ENCODE assay signal across 9 mouse cellular contexts in genomic region chr17:31806025-31806424, GRCm38 (mm10). TPM values are rescaled to one million over a fixed set of nuclear protein-coding genes. Genes with fewer than 3 reads are reported as not detected.
DNase-seq lines count a peak whose midpoint lies in the region; ATAC-seq lines count a peak whose summit lies in the region.
"Had no signal": no experiment of that assay in that cellular context is flagged by ENCODE, and none has a peak within 500 bp of the region (broad histone marks: within the 10 kb centered on the region; RNA-seq: fewer than 3 reads in every experiment).

No protein-coding gene starts in this region.

- H3K4me2 ChIP-seq in heart, embryonic 16.5 days (ENCODE audit: low read depth, low read length): no peak overlapping the region
- H3K4me2 ChIP-seq in kidney, embryonic 16.5 days (replicated peaks; ENCODE audit: low read depth, low read length): no peak overlapping the region

- no peaks in the 10 kb centered on the region for H3K9me3 ChIP-seq in heart, embryonic 16.5 days (replicated peaks; ENCODE audit: control insufficient read depth, low read length)
- no peaks in the 10 kb centered on the region for H3K9me3 ChIP-seq in heart, embryonic 10.5 days
- no peaks in the 10 kb centered on the region for H3K9me3 ChIP-seq in embryonic facial prominence, embryonic 10.5 days
- H3K9me3 ChIP-seq in kidney, embryonic 16.5 days (ENCODE audit: low read length): no peaks in the 10 kb centered on the region

- H3K27ac ChIP-seq in heart, embryonic 16.5 days (ENCODE audit: low read length): 0 out of 2 replicates have a peak overlapping the region, but pooled peaks have one; percentile 16
- H3K27ac ChIP-seq in heart, embryonic 10.5 days: no peak overlapping the region
- H3K27ac ChIP-seq in embryonic facial prominence, embryonic 10.5 days (replicated peaks): peak overlapping the region; percentile 65
- peak overlapping the region; percentile 61; the same call in 1 of the 2 replicates for H3K27ac ChIP-seq in kidney, embryonic 16.5 days (ENCODE audit: low read length)

- H3K4me3 ChIP-seq in heart, embryonic 16.5 days (ENCODE audit: low read length): no peak overlapping the region
- H3K4me3 ChIP-seq in heart, embryonic 10.5 days: no peak overlapping the region
- H3K4me3 ChIP-seq in embryonic facial prominence, embryonic 10.5 days: no peak overlapping the region
- no peak overlapping the region for H3K4me3 ChIP-seq in kidney, embryonic 16.5 days (ENCODE audit: low read length)

- no peak for DNase-seq in heart, embryonic 10.5 days (ENCODE audit: low spot score)
- DNase-seq in 3T3-L1 (ENCODE audit: low read depth, low spot score): peak; percentile 34
- DNase-seq in embryonic facial prominence, embryonic 10.5 days (ENCODE audit: low spot score): no peak
- DNase-seq in left cerebral cortex, adult 9 months (ENCODE audit: low spot score in 2 of 2): no peak
- DNase-seq in cerebellum, adult 11 months: no peak

- no peak overlapping the region for H3K9ac ChIP-seq in heart, embryonic 16.5 days (ENCODE audit: low read length)
- H3K9ac ChIP-seq in kidney, embryonic 16.5 days (replicated peaks; ENCODE audit: low read length): no peak overlapping the region

- 0 out of 2 replicates have a peak, but pooled peaks have one; percentile 12 for ATAC-seq in heart, embryonic 16.5 days (replicated peaks; ENCODE audit: extremely low read depth, insufficient read depth, low FRiP score)
- no peak for ATAC-seq in kidney, embryonic 16.5 days (ENCODE audit: low FRiP score, low TSS enrichment)
- no peak for ATAC-seq in megakaryocyte-erythroid progenitor cell, adult 5-6 weeks (replicated peaks; ENCODE audit: low FRiP score, low TSS enrichment, poor library complexity, severe bottlenecking)

- peaks cover 13% of the 10 kb centered on the region for H3K4me1 ChIP-seq in heart, embryonic 16.5 days (ENCODE audit: control insufficient read depth, insufficient read depth, low read length)
- H3K4me1 ChIP-seq in heart, embryonic 10.5 days: peaks cover 26% of the 10 kb centered on the region
- H3K4me1 ChIP-seq in embryonic facial prominence, embryonic 10.5 days: peaks cover 54% of the 10 kb centered on the region
- 0 out of 2 replicates have a peak, but pooled peaks cover 6% of the 10 kb centered on the region for H3K4me1 ChIP-seq in kidney, embryonic 16.5 days (ENCODE audit: insufficient read depth, low read length)

- no peaks in the 10 kb centered on the region for H3K27me3 ChIP-seq in heart, embryonic 16.5 days (ENCODE audit: control insufficient read depth, insufficient read depth, low read length)
- 0 out of 2 replicates have a peak, but pooled peaks cover 6% of the 10 kb centered on the region for H3K27me3 ChIP-seq in heart, embryonic 10.5 days (ENCODE audit: insufficient read depth, poor library complexity, severe bottlenecking)
- H3K27me3 ChIP-seq in embryonic facial prominence, embryonic 10.5 days (replicated peaks; ENCODE audit: low read depth, poor library complexity, severe bottlenecking): 0 out of 2 replicates have a peak, but pooled peaks cover 5% of the 10 kb centered on the region
- H3K27me3 ChIP-seq in kidney, embryonic 16.5 days (ENCODE audit: insufficient read depth, low read length): no peaks in the 10 kb centered on the region
- H3K27me3 ChIP-seq: CH12.LX had no signal

- H3K36me3 ChIP-seq in heart, embryonic 16.5 days (ENCODE audit: control insufficient read depth, insufficient read depth): no peaks in the 10 kb centered on the region
- H3K36me3 ChIP-seq in heart, embryonic 10.5 days: no peaks in the 10 kb centered on the region
- no peaks in the 10 kb centered on the region for H3K36me3 ChIP-seq in embryonic facial prominence, embryonic 10.5 days (replicated peaks)
- no peaks in the 10 kb centered on the region for H3K36me3 ChIP-seq in kidney, embryonic 16.5 days (ENCODE audit: insufficient read depth, low read length)

- WGBS in heart, embryonic 16.5 days: 52% methylated on average over 8 of the region's 8 CpGs
- 54% methylated on average over 8 of the region's 8 CpGs for WGBS in heart, embryonic 10.5 days
- WGBS in embryonic facial prominence, embryonic 10.5 days: 46% methylated on average over 8 of the region's 8 CpGs
- WGBS in kidney, embryonic 16.5 days: 61% methylated on average over 8 of the region's 8 CpGs

RNA-seq across cellular contexts. Expression of gene Sik1, which starts 49.6 kb away (rescaled TPM):
- 13.0 and 18.6 TPM in 2 replicates for polyA plus RNA-seq in heart, embryonic 16.5 days (2015; fragmentation: Nextera tagmentation; extraction: Ambion mirVana)
- polyA plus RNA-seq in heart, embryonic 10.5 days (2016; fragmentation: Nextera tagmentation; extraction: Ambion mirVana): 20.9 and 22.0 TPM in 2 replicates
- 12.7 and 15.5 TPM in 2 replicates for polyA plus RNA-seq in embryonic facial prominence, embryonic 10.5 days (2016; fragmentation: Nextera tagmentation; extraction: Ambion mirVana)
- polyA plus RNA-seq in kidney, embryonic 16.5 days (2015; fragmentation: Nextera tagmentation; extraction: Ambion mirVana): 16.5 and 17.8 TPM in 2 replicates
- 4.1 and 10.3 TPM in 2 replicates for total RNA-seq in megakaryocyte-erythroid progenitor cell, adult 5-6 weeks (2014; fragmentation: Nextera tagmentation)
- total RNA-seq in megakaryocyte-erythroid progenitor cell, adult 5-6 weeks (2017): 9.6 and 14.4 TPM in 2 replicates
